Mouse (Mus musculus) frontal cortex, adult 2 months (tissue): ENCODE results near the gene Olfr190. TPM values are rescaled to one million over a fixed set of nuclear protein-coding genes. Genes with fewer than 3 reads are reported as not detected.
"Not testable (repeated sequence)": the region's sequence is repeated elsewhere in the genome, so short reads cannot be mapped to it uniquely, and the experiment has no call there.

ENCODE experiments used
- DNase-seq, 2 experiments: peaks; one replicate each; pipeline ENCODE4 v3.0.0; 2022; ENCODE audit warnings: low spot score in 1 of 2; ENCODE audit errors: extremely low spot score in 1 of 2
- polyA plus RNA-seq: library from polyadenylated mRNA; depleted of rRNA; stranded (reverse); fragments of >200 nt; gene quantifications from 2 replicates; pipeline ENCODE4 v1.2.3, GENCODE M21; 2012; rRNA removed

The Olfr190 gene
- polyA plus RNA-seq = not detected in 2 replicates

DNA sequence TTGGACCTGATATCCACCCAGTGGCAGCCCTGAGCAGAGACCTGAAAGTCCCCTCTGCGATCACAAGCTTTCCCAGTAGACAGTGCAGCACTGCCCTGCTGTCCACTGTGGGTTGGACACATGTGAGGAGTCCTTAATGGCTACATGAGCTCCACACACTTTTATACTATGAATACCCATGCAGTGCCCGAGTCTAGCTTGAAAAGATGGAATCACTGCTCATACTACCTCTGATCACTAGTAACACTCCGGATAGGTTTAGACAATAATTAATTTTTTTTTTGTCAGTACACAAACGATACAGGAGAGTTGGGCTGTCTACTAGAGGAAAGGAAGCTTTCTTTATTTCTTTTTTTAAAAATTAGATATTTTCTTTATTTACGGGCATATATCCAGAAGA is at the start of gene Olfr190:
TSS of gene Olfr190 (minus strand) at position 101 of the 400 bp plus-strand sequence.
- DNase-seq = no peak

DNA sequence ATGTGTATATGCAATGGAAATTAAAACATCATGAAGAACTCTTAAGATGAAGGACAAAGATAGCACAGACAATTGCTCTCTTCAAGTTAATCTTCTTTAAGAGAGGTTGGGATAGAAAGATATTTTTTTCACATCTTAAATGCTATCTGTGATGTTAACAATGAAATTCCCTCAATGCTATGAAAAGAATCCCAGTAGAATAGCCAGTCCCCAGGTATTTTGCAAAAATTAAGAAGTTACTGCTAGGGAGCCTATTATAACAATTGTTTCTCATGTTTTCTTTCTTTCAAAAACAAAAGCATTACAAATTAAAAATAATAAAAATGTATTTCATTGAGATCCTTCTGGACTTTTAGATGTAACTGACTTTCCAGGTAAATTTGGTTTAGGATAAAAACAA is 43.2 kb upstream of the Olfr190 start, which contains the start of gene Olfr194:
TSS of gene Olfr194 (minus strand) at position 101 of the 400 bp plus-strand sequence.
- DNase-seq = no peak

DNA sequence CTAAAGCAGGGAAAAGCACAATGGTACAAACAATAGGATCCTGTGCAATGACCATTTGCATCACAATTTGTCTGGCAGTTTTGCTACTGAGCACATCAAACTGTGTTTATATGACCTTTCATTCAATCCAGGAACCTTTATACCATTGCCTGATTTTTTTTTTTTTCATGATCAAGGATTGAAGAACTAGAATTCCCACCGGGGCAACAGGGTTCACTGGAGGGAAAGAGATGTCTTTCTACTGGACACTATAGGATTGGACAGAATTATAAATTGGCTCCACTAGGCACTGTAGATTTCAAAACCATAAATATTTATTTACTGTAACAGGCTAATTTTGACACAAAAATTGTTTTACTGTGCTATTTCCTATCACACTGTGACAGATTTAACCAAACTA is 34.0 kb upstream of the Olfr190 start, which contains the start of gene Olfr193:
TSS of gene Olfr193 (minus strand) at position 101 of the 400 bp plus-strand sequence.
- no peak for DNase-seq

DNA sequence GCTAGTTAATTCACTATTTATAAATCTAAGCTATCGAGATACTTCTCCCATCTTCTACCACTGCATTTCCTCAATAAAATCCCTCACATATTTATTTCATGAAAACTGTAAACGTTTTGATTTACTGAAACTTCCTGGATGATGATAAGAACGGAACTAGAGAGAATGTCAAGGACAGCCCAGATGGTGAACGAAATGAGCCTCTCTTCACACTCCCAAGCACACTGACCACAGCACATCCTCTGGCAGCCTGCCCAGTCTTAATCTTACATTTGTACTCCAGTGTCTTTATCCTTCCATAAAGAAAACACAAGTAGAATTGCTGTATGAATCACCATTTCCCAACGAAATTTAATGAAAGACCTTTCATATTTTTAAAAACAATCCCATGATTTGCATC is 30.7 kb upstream of the Olfr190 start:
- not testable (repeated sequence) for DNase-seq

DNA sequence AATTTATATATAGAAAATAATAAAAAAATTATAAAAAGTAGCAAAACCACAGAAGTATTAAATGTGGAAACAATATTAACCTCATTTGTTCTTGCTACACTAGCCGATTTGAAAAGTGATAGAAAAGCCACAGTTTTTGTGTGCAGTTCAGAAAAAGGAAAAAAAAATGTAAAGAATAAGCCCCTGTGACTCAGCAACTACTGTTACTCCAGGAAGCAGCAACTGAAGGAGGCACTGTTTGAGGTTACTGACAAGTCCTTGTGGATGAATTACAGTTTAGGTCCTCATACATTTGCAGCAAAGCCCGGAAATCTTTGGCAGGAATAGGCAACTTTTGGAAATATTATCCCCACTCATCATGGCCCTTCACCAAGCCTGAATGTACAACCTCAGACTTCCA is 27.5 kb upstream of the Olfr190 start:
- DNase-seq = no peak

DNA sequence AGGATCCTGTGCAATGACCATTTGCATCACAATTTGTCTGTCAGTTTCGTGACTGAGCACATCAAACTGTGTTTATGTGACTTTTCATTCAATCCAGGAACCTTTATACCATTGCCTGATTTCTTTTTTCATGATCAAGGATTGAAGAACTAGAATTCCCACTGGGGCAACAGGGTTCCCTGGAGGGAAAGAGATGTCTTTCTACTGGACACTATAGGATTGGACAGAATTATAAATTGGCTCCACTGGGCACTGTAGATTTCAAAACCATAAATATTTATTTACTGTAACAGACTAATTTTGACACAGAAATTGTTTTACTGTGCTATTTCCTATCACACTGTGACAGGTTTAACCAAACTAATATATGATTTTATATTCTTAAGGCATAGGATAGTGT is 11.9 kb upstream of the Olfr190 start, which contains the start of gene Olfr191:
TSS of gene Olfr191 (minus strand) at position 101 of the 400 bp plus-strand sequence.
- not testable (repeated sequence) for DNase-seq

DNA sequence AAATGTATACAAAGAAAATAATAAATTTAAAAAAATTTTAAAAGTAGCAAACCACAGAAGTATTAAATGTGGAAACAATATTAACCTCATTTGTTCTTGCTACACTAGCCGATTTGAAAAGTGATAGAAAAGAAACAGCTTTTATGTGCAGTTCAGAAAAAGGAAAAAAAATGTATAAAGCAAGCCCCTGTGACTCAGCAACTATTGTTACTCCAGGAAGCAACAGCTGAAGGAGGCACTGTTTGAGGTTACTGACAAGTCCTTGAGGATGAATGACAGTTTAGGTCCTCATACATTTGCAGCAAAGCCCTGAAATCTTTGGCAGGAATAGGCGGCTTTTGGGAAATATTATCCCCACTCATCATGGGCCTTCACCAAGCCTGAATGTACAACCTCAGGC is 3.3 kb upstream of the Olfr190 start:
- DNase-seq = not testable (repeated sequence)

DNA sequence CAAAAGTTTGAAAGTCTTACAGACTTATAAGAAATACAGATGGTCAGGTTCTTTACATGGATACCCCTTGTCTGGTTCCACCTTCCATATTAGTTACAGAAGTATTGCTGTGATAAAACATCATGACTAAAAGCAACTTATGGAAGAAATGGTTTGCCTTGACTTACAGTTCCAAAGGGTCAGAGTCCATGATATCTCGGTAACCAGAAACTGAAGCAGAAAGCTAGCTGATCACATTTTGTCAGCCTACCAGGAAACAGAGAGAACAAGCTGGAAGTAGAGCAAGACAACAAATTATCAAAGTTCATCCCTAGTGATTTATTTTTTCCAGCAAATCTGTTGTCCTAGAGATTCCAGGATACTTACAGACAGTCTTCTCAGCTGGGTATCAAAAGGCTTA is 4.3 kb downstream of the Olfr190 start:
- DNase-seq = no peak

DNA sequence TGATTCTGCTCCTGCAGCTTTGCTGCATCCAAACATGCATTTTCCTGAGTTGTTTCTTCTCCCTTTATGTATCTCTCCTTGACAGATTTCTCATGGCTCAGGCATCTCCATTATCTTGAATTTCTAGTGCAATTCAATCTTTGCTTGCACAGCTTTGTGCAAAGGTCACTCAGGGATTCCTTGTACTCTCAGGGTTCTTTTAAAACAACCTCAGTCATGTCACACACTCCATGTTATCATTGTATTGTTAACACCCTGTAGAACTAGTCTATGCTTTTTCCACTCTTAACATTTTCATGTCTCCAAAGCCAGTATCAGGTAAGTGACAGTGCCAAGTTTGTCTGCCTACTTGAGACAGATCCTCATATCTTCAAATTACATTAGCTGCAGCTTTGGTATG is 6.0 kb downstream of the Olfr190 start:
- DNase-seq = no peak

DNA sequence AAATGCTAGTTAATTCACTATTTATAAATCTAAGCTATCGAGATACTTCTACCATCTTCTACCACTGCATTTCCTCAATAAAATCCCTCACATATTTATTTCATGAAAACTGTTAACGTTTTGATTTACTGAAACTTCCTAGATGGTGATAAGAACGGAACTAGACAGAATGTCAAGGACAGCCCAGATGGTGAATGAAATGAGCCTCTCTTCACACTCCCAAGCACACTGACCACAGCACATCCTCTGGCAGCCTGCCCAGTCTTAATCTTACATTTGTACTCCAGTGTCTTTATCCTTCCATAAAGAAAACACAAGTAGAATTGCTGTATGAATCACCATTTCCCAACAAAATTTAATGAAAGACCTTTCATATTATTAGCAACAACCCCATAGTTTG is 15.4 kb downstream of the Olfr190 start:
- DNase-seq = not testable (repeated sequence)

DNA sequence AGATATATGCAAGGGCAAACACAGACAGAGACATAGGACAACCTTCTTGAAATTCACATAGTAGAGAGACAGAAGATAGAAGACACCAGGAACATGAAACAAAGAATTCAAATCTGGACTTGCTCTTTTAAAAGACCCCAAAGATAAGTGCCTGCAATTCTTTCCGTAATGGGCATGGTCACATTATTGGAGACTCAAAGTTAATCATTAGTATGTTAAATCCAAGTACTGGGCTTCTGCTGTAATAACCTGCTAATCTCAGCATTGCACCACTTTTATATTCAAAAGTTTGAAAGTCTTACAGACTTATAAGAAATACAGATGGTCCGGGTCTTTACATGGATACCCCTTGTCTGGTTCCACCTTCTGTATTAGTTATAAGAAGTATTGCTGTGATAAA is 28.5 kb downstream of the Olfr190 start:
- not testable (repeated sequence) for DNase-seq

DNA sequence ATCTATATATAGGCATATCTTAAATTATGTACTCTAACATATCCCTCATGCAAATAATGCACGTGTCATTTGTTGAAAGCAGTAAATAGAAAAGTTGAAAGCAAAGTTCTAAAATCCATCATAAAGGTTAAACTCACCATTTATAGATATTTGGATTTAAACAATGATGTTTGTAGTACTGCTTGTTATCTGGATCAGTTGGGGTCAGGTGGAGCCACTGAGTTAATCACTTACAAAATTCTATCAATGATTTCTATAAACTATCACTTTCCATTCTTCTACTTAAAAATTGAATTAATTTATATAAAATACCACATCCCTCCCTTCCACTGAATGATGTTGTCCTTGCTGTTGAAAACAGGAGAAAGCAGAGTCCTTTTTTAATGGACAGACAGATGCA is 28.9 kb downstream of the Olfr190 start:
- no peak for DNase-seq

DNA sequence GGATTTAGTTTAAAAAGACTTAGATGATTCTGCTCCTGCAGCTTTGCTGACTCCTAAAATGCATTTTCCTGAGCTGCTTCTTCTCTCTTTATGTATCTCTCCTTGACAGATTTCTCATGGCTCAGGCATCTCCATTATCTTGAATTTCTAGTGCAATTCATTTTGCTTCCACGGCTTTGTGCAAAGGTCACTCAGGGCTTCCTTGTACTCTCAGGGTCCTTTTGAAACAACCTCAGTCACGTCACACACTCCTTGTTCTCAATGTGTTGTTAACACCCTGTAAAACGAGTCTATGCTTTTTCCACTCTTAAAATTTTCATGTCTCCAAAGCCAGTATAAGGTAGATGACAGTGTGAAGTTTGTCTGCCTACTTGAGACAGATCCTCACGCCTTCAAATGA is 30.2 kb downstream of the Olfr190 start:
- no peak for DNase-seq

DNA sequence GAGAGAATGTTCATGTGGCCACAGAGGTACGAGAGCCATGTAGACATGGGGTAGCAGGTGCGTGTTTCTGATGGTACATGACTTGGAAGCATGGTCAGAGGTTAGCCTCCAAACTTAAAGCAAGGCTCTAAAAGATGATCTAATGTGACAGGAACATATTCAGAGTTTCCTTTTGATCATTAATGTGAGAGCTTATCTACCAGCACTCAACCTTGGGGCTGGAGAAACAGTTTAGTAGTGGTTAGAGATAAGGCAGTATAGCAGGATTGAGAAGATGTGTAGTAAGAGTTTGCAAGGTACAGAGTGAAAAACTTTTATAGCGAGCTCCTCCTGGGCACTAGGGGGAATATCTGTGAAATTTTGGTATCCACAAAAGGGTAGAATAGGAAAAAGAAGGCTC is 32.0 kb downstream of the Olfr190 start:
- DNase-seq = no peak

DNA sequence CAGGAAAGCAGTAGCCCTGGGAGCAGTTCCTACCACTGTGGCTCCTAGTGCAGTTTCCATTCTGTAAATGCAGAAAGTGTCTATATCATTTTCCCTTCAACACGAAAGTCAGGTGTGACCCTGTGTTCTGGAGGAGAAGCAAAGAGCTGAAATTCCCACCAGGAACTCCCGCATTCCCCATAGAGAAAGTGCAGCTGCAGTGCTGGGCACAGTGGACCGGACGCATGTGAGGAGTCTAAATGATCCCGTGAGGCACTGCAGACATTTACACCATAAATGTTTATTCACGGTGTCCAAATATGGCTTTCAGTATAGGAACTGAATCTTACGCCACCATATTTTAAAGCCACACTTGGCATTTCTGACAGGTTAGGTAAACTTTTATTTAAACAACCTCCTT is 38.1 kb downstream of the Olfr190 start, which contains the start of gene Olfr187:
TSS of gene Olfr187 (minus strand) at position 58 of the 400 bp plus-strand sequence.
- no peak for DNase-seq

DNA sequence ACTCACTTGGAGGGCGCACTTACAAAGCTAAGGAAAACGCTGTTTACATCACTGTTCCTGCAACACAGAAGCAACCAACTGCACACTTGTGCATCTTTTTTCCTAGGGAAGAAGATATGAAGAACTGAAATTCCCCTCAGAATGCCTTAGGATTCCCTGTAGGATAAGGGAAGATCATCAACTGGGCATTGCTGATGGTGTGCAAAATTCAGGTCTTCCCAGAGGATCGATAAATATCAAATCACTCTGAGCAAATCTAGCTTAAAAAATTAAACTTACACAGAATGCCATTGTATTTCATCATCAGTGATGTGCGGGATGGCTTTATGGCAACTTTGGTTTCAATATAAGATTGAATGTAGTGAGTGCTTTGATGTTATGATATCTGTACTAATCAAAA is 47.6 kb downstream of the Olfr190 start, which contains the start of gene Olfr186:
TSS of gene Olfr186 (minus strand) at position 101 of the 400 bp plus-strand sequence.
- no peak for DNase-seq

Other genes starting within 250 kb of the Olfr190 start
- gene Olfr177, start 203.2 kb downstream of the Olfr190 start, polyA plus RNA-seq = not detected in 2 replicates
- not detected in 2 replicates for gene Olfr178, start 185.9 kb downstream of the Olfr190 start, polyA plus RNA-seq
- gene Olfr181, start 149.2 kb downstream of the Olfr190 start, polyA plus RNA-seq = not detected in 2 replicates
- gene Olfr180, start 148.6 kb downstream of the Olfr190 start, polyA plus RNA-seq = not detected in 2 replicates
- gene Olfr183, start 82.6 kb downstream of the Olfr190 start, polyA plus RNA-seq = not detected in 2 replicates
- 0.06 TPM in 1 of 2 replicates, not detected in the other for gene Olfr186, start 47.7 kb downstream of the Olfr190 start, polyA plus RNA-seq
- not detected in 2 replicates for gene Olfr187, start 38.2 kb downstream of the Olfr190 start, polyA plus RNA-seq
- not detected in 2 replicates for gene Olfr191, start 11.8 kb upstream of the Olfr190 start, polyA plus RNA-seq
- gene Olfr193, start 33.9 kb upstream of the Olfr190 start, polyA plus RNA-seq = not detected in 2 replicates
- gene Olfr194, start 43.1 kb upstream of the Olfr190 start, polyA plus RNA-seq = not detected in 2 replicates
- not detected in 2 replicates for gene Olfr195, start 69.0 kb upstream of the Olfr190 start, polyA plus RNA-seq
- gene Olfr196, start 92.4 kb upstream of the Olfr190 start, polyA plus RNA-seq = not detected in 2 replicates
- gene Olfr198, start 125.5 kb upstream of the Olfr190 start, polyA plus RNA-seq = not detected in 2 replicates
- not detected in 2 replicates for gene Olfr199, start 141.8 kb upstream of the Olfr190 start, polyA plus RNA-seq
- gene Olfr201, start 194.6 kb upstream of the Olfr190 start, polyA plus RNA-seq = not detected in 2 replicates
- not detected in 2 replicates for gene Olfr202, start 208.8 kb upstream of the Olfr190 start, polyA plus RNA-seq
- gene Olfr203, start 220.9 kb upstream of the Olfr190 start, polyA plus RNA-seq = not detected in 2 replicates
- gene Olfr204, start 240.2 kb upstream of the Olfr190 start, polyA plus RNA-seq = not detected in 2 replicates